Mouse (Mus musculus): ENCODE measurements at regions not wholly inside any gene's neighbourhood (a gene's known extent, or its start where the extent isn't known, plus 50 kb on each side); places are given as distances from the start of the nearest gene placed in this dataset.

GRCm38 (mm10) chrX:42364137-42364536 is 125.4 kb upstream of the Tex13c2 start:
- TF ChIP-seq POLR2A (IDR thresholded peaks at IDR 0.05; ENCODE audit: control insufficient read depth, extremely low read depth, insufficient read depth, low read length, poor library complexity) (no peak), CTCF (IDR thresholded peaks at IDR 0.05; ENCODE audit: borderline replicate concordance, control insufficient read depth, extremely low read depth, insufficient read depth, low read length, poor library complexity) (no peak)
